Mouse (Mus musculus): Measurements from ENCODE around the gene Pex10.

Gene Pex10

DNA sequence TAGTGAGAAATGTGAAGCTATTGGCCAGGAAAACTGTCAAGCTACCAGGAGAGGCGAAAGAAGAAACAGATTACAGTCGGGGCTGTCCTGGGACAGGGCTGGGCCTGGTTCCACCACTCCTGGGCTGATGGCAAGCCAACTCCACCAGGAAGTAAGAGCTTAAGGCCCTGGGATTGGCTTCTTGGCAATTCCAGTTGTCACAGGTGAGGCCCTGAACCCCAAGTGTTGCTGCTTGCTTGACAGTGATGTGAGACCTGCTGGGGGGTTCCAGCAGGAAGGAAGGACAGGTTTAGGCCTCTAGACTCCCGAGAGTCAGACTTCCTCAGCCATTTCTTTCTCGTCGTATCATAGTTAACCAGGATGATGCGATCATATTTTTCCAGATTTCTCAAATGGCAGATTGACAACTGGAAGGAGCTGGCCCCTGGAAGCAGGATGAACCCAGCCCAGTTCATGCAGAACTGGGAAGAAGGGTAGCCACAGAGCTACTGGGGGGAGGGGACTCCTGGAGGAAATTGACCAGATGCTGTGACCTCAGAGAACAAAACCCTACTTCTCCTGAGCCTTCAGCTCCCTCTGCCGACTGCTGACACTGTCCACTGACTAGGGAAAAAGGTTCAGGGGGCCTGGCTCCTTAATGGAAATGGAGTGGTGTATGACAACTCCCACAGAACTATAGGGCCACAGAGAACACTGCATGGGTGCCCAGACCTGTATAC is 26.8 kb downstream of the Pex10 start:
- DNase-seq, result no peak

DNA sequence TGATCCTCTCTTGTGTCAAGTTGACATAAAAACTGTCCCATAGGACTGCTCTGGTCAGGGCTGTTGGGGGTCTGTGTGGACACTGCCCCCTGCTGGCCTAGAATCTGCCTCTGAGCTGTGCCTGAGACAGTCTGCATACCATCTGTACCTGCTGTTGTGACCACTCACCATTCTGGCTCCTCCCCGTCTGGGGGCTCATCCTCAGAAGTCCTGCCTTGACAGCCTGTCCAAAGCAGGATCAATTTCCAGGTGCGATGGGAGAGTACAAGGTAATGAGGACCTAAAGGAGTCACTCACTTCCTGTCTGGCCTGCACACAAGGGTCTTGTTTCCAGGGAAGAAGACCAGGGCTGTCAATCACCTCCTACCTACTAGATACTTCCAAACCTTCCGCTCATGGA is 27.7 kb downstream of the Pex10 start:
- DNase-seq, result peak; percentile 62 to 75

DNA sequence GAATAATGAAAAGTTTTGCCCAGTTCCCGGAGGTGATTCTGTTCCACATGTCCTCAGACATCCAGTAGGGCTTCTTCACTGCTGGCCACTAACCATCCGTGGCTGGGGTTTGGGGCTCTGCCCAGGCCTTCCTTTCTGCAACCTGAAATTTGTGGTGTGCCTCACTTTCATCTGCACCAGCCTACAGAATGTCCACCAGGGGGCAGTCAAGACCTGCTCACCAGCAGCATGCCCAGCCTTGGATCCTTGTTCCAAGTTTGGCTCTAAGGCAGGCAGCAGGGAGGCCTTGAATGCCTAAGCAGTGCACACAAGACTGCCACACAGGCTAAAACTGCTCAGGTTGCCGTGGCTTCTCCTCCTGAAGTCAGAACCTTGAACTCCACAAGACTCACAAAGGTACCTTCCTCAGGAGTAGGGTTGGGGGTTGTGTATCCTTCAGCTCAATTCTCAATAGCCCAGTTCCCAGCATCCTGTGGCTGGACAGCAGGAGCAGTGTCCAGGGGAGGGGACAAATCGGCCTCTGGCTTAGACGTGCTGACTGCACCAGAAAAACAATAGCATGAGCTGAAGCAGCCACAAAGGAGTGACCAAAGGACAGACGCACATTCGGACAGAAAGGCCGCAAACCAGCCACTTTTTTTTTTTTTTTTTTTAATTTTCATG is 28.6 kb downstream of the Pex10 start:
- DNase-seq, result peak; percentile 90 to 92

DNA sequence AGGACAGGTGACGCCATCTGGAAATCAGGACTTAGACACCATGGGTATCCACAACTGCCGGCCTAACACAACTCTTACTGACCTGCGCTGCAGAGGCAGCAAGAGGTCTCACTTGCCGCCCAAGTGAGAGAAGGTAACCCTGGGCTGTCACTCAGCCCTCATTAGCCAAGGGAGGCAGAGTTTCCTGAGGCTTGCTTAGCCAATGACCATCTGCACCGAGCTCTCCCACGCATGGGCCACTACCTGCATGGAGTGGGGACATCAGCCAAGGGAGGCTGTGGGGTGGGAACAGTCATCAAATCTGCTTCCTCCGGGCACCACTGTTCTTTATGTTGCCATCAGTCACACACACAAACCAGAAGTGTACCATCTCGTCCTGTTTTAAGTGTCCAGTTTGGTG is 29.2 kb downstream of the Pex10 start:
- DNase-seq, result no peak

DNA sequence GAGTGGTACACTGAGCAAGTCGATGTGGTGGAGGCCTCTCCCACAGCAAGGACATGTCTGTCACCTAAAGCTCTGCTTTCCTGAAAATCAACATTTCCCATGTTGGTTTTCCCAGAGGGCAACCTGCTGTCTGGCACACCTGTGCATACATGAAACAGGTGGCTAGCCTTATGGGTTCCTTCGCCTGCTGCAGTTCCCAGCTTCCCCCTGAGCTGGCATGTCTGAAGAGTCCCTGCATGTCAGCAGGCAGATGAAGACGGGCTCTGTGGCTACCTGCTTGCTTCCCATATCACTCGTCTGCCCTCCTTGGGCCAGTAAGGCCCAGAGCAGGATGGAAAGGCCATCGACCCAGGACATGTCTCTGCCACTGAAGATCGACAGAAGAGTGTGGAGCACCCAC is 30.6 kb downstream of the Pex10 start:
- DNase-seq, result no peak

DNA sequence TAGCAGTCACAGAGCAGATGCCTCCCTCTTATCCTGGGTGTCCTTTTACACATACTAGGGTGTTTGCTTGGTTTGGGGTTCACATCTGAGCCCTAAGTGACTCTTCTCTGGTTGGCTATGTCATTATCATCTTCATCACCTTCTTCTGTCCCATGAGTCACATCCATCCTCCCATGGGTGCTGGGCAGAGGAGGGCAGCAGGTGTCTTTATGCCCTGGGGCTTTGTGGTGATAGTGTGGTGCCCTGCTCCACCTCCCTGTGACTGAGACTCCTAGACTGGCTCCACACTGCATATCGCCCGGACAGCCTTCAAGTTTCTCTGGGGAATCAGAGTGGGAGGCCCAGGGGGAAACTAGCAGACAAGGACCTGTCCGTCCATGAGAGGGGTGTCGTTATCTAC is 31.8 kb downstream of the Pex10 start:
- no peak for DNase-seq

DNA sequence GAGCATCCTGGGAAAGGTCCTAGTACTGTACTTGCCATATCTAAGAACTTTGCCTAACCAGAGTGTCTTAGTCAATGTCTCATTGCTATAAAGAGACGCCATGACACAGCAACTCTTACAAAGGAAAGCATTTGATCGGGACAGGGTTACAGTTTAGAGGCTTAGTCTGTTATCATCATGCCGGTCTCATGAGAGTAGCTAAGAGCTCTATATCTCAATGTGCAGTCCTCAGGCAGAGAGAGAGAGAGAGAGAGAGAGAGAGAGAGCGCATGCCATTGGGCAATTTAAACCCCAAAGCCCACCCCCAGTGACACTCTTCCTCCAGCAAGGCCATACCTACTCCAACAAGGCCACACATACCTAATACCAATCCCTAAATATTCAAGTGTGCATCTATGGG is 41.1 kb downstream of the Pex10 start:
- no peak for DNase-seq

DNA sequence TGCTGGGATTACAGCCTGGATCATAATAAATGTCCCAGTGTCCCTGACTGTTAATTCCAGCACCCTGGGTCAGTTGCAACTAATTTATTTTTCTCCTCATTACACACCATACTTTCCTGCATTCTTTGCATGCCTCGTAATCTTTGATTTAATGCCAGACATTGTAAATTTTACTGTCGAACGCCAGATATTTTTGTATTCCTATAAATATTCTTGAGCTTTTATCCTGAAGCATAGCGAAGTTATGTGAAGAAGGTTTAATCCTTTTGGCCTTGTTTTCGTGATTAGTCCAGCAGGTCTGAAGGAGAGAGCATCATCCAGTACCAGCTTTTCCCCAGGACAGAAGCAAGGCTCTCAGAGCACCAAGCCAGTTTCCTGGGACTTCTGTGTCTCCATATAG is 42.7 kb downstream of the Pex10 start:
- no peak for DNase-seq

DNA sequence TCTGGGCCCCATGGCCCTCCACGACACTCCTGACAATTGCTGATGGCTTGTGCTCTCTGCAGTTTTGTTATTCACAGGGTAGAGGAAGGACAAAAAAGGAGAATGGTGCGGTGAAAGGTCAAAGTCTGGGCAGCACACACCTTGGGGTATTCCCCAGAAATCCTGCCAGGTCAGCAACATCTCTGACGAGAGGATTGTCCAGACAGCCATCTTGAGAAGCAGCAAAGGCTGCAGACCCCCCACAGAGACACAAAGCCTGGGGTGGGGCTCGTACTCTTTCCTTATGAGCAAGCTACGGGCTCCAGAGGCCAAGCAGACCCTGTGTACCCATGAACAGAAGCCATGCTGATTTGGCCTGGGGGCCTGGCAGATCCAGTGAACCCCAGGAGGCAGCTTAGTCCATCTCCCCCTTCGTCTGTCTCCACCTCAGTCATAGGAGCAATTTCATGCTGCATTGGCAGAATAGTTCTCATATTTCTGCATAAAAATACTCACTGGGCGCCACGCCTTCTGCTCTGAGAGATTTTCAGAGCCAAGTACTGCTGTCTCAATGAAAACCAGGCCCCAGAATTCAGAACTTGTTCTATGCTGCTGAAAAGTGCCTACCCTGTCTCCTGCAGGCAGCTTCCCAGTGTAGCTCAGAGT is 47.1 kb downstream of the Pex10 start:
- DNase-seq, result no peak

DNA sequence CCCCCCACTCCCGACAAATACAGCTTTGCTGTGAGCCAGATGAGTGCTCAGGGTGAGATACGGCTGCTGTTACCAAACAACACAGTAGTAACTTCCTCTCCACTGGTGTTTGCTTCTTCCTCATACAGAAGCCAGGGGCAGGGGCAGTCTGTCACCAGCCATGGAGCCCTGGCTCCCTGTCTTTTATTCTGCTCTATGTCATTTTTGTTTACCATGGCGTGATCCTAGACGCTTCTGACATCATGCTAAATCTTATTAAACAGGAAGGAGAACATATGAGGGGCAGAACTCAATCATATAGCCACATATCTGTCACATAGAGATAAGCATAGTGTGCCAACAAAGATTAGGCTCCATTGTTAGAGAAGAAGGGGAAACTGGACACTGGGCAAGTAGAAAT is 49.8 kb downstream of the Pex10 start:
- DNase-seq, result no peak

DNA sequence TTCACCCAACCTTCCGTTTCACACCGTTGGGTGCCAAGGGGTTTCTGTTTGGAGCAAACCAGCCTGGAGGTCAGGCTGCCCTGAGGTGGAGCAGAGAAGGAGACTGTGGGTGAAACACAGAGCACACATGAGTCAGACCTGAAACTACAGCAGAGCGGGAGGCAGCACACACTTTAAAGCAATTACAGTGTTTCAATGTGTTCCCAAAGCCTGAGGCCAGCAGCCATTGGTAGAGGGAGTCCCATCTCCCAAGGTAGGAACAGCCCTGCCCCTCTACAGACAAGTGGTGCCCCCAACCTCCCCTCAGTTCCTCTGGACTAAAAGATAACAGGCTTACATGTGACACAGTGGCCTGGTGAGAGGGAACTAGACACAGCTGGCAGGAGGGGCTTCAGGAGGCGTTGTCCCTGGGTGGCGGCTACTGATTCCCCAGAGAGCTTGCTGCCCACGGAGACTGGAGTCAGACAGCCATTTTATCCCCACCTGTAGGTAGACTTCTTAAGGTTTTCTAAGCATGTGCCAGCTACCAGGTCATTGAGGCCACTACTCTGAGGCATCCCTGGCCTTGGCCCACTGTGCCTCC is 50.7 kb downstream of the Pex10 start:
- DNase-seq, result no peak

DNA sequence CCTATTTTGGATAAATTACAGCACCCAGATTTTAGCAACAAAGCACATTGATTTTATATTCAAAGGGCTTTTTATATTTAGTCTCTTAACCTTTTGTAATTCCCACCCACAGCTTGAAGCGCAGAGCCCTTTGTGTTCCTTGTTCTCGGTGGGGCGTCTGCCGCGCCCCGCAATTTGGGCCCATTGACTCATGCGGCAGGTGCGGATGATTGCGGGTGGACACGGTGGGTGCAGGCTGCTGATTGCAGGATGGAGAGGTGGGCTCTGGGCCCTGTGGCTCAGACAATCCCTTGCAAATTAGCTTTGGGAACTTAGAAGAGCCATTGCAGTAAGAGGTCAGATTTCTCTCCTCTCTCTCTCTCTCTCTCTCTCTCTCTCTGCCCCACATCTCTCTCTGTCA is 51.5 kb downstream of the Pex10 start:
- no peak for DNase-seq

DNA sequence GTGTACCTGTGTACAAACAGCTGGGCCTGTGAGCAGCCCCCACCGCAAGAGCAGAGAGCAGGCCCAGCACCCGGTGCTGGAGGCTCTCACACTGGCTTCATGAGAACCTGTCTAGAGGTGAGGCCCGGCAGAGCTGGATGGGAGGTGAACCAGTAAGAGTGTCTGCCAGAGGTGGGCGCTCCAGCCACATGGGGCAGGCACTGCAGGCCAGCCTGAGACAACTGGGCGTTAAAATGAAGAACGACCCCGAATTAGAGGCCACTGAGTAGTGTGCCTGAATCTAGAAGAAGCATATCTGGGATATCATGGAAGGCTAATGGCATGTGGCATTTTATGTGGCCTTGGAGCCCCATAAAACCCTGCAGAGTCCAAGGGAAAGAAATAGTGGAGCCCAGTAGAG is 53.2 kb downstream of the Pex10 start:
- DNase-seq, result no peak

DNA sequence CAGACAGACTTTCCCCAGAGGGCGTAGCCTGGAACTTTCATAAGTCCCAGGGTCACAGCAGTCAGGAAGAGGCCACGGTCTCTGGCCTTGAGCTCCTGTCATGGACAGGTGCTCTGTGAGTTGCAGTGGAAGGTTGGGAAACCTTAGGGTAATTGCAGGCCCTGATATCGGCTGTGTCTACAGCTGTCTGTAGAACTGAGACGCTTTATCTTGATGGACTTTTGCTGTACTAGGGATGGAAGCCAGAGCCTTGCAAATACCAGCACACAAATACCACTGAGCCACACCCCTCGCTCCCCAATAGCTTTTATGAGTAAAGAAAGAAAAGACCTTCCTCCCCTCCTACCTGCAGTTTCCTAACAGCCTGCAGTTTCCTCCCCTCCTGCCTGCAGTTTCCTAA is 53.8 kb downstream of the Pex10 start:
- DNase-seq, result no peak

DNA sequence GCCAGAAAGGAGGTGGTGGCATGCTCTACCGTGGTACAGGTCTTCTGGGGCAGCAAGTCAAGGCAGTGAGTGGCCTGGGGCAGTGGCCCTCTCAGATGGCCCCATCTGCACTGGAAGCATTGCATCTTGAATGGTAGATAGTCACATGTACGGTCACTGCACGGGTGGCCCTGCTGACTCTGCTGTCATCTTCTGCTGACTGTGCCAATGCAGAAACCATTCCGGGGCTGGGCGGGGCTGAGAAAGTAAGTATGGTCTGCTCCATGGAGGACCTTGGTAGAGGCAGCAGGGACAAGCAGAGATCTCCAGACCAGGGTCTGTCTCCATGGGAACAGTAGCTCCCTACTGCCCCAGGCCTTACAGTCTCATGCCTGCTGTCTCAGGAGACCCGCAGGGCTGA is 54.4 kb downstream of the Pex10 start:
- no peak for DNase-seq
